Mouse (Mus musculus) embryonic stem cell, embryonic (primary cell): ENCODE data around the gene Gm6583.

ENCODE experiments used
- CTCF ChIA-PET, 4 experiments: fragments of 300-600 bp in 2 of 4; fragments of 350-600 bp in 2 of 4; sonication (Branson Sonifier 250); formaldehyde crosslinking; loops; one replicate each; lab custom pipeline; 2022; ENCODE audit warnings: inconsistent platforms in 2 of 4; lab: Charles Lee
- POLR2A ChIA-PET, 4 experiments: fragments of 300-600 bp in 2 of 4; fragments of 350-600 bp in 2 of 4; sonication (Branson Sonifier 250); formaldehyde crosslinking; loops; one replicate each; lab custom pipeline; 2022; ENCODE audit warnings: antibody characterized with exemption in 4 of 4, inconsistent platforms in 1 of 4; lab: Charles Lee

The Gm6583 gene

DNA sequence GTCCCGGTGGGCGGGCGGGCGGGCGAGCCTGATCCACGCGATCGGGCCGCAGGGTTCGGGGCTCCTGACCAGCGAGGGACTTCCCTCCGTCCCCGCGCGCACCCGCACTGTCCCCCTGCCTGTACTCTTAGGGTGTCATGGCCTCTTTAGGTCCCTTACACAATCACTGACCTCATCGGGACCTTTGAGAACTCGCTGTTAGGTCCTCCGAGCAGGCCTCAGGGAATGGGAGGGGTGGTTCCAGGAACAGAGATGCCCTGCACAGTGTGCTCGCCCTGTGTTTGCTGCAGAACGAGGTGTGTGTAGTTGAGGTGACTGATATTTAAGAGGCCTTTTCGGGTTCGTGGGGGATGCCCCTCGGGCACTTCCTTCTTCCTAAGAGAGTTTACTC, 12.6 kb downstream of the Gm6583 start:
- ChIA-PET CTCF (no interaction called here), POLR2A (interaction anchor here in 3 of 4 experiments (0.6 to 3.0 kb wide), 4 partner anchors 10 to 133 kb away, joined by 5 to 10 read pairs (median 7); partner anchors contain the start of gene Tfip11 (in 2 of the 3))

DNA sequence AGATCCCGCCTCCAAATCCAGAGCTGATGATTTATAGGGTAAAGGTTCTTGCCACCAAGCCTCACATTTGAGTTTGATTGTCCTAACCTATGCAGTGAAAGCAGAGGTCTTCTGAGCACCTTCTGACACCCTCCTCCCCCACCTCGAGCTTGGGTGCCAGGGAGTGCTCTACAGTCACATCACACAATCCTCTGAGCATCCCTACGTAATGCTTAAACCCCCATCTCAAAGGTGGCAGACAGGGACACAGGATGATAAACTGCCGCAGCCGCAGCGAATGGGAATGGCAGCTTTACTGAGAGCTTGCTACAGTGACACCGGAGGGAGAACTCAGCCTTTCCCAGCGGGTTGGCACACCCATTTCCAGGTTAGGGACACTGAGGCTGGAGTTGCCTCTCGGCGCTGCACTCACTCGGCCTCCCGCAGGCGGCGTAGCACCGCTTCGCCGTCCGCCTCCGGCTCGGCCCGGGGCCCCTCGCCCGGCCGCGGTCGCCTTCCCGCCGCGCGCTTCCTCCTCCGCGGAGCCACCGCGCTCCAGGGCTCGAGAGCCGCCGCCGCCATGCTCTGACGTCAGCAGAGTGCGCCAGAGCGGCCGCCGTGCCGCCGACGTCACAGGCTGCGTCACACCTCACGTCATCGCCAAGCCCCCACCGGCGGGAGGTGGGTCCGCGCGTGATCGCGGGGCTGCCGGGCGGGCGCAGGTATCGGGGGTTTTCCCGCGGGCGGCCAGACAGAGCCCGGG, 13.2 kb downstream of the Gm6583 start, which contains the start of the genes Srrd and Hps4:
Gene Srrd (minus strand): TSS at position 578 of the 742 bp plus-strand sequence.
Gene Hps4 (plus strand): TSS at position 621 of the 742 bp plus-strand sequence.
- CTCF ChIA-PET = no interaction called here
- POLR2A ChIA-PET = interaction anchor here in 3 of 4 experiments (1.0 to 3.0 kb wide), 11 partner anchors 9 to 66 kb away, joined by 3 to 10 read pairs (median 4); partner anchors contain the start of genes Tfip11 (in 3 of the 3) and Tpst2 (in 1 of the 3)

DNA sequence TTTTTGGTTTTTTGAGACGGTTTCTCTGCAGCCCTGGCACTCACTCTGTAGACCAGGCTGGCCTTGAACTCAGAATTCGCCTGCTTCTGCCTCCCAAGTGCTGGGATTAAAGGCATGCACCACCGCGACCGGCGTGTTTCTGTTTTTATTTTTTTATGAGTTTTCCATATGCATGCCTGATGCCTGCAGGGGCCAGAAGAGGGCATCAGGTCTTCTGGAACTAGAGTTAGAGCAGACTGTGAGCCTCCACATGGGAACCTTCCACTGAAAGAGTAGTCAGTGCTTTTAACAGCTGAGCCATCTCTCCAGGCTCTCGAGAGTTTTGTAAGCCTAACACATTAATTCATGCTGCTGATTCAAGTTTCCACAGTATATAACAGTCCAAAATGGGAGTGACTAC, 16.6 kb downstream of the Gm6583 start:
- CTCF ChIA-PET = no interaction called here
- POLR2A ChIA-PET = interaction anchor here in 1 of 4 experiments (1.3 kb wide), 1 partner anchor 13 kb away, joined by 3 read pairs; the partner anchor contains the start of gene Tfip11

DNA sequence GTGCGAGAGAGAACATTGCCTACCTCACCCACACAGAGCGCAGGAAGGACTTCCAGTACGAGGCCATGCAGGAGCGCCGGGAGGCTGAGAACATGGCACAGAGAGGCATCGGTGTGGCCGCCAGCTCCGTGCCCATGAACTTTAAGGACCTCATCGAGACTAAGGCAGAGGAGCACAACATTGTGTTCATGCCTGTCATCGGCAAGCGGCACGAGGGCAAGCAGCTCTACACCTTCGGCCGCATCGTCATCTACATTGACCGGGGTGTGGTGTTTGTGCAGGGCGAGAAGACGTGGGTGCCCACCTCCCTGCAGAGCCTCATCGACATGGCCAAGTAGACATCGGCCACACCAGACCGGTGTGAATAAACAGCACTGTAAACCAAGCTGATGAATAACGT, 18.8 kb downstream of the Gm6583 start:
- POLR2A ChIA-PET = interaction anchor here in 3 of 4 experiments (0.6 to 1.8 kb wide), 8 partner anchors 10 to 277 kb away, joined by 3 to 10 read pairs (median 3); partner anchors contain the start of genes Asphd2 (in 1 of the 3), Tfip11 (in 1 of the 3) and Tpst2 (in 1 of the 3)
- CTCF ChIA-PET = interaction anchor here in 3 of 4 experiments (0.6 to 4.8 kb wide), 4 partner anchors 56 to 96 kb away, joined by 3 to 35 read pairs (median 14); no protein-coding TSS in a partner anchor

DNA sequence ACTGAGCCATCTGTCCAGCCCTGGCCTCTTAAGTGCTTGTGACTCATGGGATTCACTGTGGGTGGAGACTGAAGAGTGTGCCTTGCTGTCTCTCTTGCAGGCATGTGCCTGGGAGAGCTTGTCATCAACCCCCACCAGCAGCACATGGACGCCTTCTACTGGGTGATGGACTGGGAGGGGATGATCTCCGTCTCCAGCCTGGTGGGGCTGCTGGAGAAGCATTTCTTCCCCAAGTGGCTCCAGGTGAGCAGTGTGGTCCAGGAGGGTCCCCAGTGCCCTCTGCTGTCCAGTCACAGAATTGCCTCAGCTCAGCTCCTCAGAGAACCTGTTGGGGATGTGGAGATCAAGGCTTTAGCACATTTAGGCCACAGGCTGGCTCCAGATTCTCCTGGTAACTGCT, 20.4 kb downstream of the Gm6583 start:
- CTCF ChIA-PET = interaction anchor here (0.6 to 4.8 kb wide), 18 partner anchors 9 to 122 kb away, joined by 3 to 35 read pairs (median 4); partner anchors contain the start of genes Gm6583 (in 1 of the 4) and Tfip11 (in 1 of the 4)
- POLR2A ChIA-PET = interaction anchor here in 3 of 4 experiments (0.8 to 1.8 kb wide), 9 partner anchors 9 to 109 kb away, joined by 3 to 10 read pairs (median 3); partner anchors contain the start of genes Tfip11 (in 2 of the 3) and Tpst2 (in 1 of the 3)

DNA sequence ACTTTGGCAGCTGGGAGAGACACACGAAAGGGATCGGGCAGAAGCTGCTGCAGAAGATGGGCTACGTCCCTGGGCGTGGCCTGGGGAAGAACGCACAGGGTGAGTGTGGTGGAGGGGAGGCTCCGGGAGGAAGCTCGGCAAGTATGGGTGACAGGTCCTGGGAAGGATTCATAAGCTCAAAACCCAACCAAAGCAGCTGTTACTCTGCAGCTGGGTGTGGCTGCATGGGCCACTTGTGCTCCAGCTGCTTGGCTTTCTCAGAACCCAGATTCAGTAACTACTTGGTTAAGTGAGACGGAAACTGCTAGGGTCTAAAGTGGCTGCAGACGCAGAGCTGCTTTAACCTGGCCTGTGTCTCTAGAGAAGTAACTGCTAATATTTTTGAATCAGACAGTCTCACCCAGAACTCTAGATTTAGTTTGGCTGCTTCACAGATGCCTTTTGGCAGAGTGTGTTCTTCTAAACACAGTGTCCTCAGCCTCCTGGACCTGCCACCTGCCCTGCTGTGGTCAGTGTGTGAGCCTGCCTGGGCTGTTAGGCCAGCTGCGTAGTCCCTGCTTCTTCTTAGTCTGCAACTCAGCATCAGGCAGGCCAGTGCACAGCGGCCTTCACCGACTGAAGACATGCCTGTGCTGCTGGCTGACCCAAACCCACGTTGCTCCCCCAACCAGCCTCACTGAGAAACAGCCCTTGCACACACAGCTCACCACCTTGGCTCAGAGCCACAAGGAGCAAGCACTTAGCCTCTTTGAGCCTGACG, 25.8 kb downstream of the Gm6583 start:
- CTCF ChIA-PET = interaction anchor here in 2 of 4 experiments (0.7 to 1.2 kb wide), 2 partner anchors 89 kb away, joined by 3 read pairs; no protein-coding TSS in a partner anchor

DNA sequence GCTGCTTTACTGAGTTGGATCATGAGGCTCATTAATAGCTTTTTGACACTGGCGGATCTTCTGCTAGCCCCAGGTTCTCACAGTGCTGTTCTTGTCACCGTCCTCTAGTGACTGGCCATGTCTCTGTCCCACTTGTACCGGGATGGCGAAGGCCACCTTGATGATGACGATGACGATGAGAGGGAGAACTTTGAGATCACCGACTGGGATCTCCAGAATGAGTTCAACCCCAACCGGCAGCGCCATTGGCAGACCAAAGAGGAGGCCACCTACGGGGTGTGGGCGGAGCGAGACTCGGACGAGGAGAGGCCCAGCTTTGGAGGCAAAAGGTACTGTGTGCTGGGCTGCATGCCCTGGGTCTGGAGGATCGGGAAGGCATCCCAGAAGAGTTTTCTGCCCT, 28.0 kb downstream of the Gm6583 start:
- CTCF ChIA-PET = interaction anchor here in 1 of 4 experiments (1.8 kb wide), 1 partner anchor 87 kb away, joined by 6 read pairs; no protein-coding TSS in a partner anchor
- POLR2A ChIA-PET = interaction anchor here in 2 of 4 experiments (0.9 to 2.0 kb wide), 7 partner anchors 8 to 52 kb away, joined by 3 to 10 read pairs (median 4); partner anchors contain the start of genes Hps4 (in 1 of the 2), Srrd (in 1 of the 2) and Tpst2 (in 1 of the 2)

More for the DNA sequence above, 25.8 kb downstream of the Gm6583 start:
- POLR2A ChIA-PET = no interaction called here

DNA sequence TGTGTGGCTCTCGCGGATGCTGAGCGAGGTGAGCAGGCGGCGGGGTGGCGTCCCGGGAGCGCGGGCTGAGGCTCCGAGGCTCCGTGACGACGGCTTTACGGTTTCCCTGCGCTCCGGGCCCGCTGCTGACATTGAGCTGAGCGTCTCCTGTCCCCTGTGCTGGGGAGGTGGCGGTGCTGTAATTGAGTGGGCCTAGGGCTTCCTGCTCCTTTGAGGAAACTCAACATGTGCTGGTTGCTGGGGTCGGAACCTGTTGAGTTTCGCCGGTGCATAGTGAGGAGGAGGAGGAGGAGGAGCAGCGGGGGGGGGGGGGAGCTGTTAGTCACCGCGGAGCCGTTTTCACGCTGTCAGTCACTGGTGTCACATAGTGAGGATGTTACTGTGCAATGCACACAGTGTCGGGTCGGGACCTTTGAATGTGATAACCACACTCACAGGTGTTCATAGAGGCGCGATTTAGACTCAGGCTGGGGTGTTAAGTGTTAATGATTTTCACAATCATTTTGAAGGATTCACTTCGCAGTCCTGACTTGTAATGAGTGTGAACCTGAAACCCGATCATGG, 29.3 kb downstream of the Gm6583 start:
- ChIA-PET CTCF (interaction anchor here in 3 of 4 experiments (0.7 to 1.8 kb wide), 3 partner anchors 9 to 843 kb away, joined by 3 to 9 read pairs (median 6); no protein-coding TSS in a partner anchor), POLR2A (interaction anchor here in 3 of 4 experiments (0.6 to 2.0 kb wide), 14 partner anchors 8 to 83 kb away, joined by 3 to 10 read pairs (median 4); partner anchors contain the start of genes Hps4 (in 1 of the 3), Srrd (in 1 of the 3) and Tpst2 (in 1 of the 3))

DNA sequence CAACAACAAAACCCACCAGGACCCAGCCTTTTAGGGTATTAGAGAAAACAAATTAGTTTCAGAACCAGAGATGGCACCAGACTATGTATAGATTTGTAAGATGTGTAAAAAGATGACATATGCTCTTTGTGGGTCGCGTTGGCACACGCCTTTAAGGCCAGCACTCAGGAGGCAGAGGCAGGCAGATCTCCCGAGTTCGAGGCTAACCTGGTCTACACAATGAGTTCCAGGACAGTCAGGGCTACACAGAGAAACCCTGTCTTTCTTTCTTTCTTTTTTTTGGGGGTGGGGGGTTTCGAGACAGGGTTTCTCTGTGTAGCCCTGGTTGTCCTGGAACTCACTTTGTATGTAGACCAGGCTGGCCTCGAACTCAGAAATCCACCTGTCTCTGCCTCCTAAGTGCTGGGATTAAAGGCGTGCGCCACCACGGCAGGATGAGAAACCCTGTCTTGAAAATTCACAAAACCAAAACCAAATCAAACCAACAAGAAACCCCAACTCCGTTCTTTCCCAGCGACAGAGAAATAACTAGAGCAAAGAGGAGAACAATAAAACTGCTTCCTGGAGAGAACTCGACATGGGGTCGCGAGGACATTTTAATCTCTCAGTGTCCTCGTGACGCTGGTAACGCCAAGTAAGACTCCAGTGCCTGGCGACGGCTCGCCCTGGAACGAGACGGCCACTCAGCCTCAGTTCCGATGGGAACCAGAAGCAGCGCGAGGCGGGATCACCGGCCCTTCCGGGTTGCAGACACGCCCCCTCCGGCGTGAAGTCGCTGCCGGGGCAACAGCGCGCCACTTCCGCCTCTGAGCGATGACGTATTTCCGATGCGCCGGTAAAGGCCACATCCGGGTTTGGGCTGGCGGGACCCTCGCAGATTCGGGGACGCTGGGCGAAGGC, 30.0 kb downstream of the Gm6583 start, which contains the start of gene Tfip11:
Gene Tfip11 (plus strand): TSS at position 813 of the 900 bp plus-strand sequence.
- ChIA-PET CTCF (interaction anchor here in 3 of 4 experiments (0.7 to 1.8 kb wide), 3 partner anchors 10 to 844 kb away, joined by 3 to 9 read pairs (median 5); no protein-coding TSS in a partner anchor), POLR2A (interaction anchor here in 3 of 4 experiments (0.6 to 2.0 kb wide), 13 partner anchors 8 to 83 kb away, joined by 3 to 10 read pairs (median 4); partner anchors contain the start of genes Hps4 (in 1 of the 3), Srrd (in 1 of the 3) and Tpst2 (in 1 of the 3))

DNA sequence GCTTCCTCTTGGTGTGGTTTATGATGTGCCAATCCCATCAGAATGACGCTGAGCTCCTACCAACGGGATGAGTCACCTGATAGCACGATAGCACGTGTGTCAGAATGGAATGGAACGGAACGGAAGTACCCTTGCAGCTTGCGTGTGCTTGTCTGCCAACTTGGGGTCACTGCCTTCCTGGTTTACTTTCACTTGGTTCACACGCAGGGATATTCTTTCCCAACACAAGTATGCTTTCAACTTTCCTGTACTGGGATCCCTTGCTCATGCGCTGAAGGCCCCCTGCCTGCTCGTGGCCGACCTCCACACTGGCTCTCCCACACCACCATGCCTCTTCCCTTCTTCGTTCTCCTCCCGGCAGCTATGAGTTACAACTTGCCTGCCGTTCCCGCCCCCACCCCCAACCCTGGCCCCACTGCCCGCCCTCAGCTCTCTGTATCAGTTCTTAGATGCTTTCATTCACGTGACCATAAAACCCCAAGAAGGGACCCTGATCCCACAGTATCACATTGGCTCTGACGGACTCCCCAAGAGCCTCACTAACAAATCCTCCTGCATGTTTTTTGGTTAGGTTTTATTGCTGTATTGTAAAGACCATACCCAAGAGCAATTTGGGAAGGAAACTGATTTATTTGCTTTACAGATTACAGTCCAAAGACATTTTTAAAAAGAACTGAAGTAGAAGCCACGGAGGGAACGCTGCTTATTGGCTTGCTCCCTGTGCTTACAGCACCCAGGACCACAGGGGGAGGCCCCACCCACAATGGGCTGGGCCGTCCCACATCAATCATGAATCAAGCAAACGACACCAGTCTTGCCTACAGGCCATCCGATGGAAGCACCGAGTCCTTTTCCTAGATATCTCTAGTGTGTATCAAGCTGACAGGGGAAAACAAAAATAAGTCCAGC, 30.9 kb downstream of the Gm6583 start:
- ChIA-PET POLR2A (interaction anchor here in 2 of 4 experiments (0.7 to 1.5 kb wide), 8 partner anchors 9 to 59 kb away, joined by 3 to 5 read pairs (median 3); partner anchors contain the start of gene Tpst2 (in 1 of the 2)), CTCF (interaction anchor here in 1 of 4 experiments (1.8 kb wide), 1 partner anchor 84 kb away, joined by 5 read pairs; no protein-coding TSS in a partner anchor)

DNA sequence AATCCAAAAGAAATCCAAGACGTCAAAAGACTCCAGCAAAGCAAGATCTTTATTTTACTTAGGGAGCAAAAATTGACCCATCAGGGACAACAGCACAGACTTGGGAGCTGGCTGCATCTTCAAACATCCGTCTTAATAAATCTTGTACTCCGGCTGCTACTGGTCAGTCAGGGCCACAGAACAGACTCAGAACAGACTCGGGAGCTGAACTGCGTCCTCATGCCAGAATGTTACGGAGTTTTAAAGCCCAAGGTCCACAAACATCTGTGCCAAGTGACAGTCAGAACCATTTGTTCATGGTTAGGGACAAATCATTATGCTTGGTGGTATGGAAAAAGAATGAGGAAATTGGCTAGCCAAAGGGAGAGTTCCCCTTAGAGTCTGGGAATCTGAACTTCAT, 32.6 kb downstream of the Gm6583 start:
- ChIA-PET POLR2A (interaction anchor here in 2 of 4 experiments (0.5 to 0.8 kb wide), 2 partner anchors 15 to 60 kb away, joined by 3 read pairs; no protein-coding TSS in a partner anchor), CTCF (no interaction called here)

DNA sequence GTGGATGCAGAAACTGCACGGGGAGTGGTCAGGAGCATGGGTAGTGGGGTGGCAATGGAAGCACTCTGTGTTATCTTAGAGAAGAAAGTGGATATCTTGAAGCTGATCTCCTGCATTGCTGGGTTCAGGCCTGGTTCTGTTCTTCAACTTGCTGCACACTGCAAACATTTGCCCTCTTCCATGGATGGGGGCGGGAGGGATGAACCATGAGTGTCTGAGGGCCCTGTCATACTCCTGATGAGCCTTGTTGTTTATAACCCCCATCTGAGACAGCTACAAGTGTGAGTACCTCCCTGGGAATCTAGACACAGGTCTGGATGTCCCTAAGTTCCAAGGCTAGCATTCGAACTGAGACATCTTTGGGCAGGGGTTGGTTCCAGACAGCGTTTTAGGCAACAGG, 34.5 kb downstream of the Gm6583 start:
- POLR2A ChIA-PET = interaction anchor here in 2 of 4 experiments (0.6 to 2.6 kb wide), 3 partner anchors 39 to 45 kb away, joined by 3 to 19 read pairs (median 4); partner anchors contain the start of gene Tpst2 (in 1 of the 2)
- CTCF ChIA-PET = interaction anchor here in 3 of 4 experiments (0.6 to 1.2 kb wide), 3 partner anchors 81 to 844 kb away, joined by 3 to 6 read pairs (median 3); no protein-coding TSS in a partner anchor

DNA sequence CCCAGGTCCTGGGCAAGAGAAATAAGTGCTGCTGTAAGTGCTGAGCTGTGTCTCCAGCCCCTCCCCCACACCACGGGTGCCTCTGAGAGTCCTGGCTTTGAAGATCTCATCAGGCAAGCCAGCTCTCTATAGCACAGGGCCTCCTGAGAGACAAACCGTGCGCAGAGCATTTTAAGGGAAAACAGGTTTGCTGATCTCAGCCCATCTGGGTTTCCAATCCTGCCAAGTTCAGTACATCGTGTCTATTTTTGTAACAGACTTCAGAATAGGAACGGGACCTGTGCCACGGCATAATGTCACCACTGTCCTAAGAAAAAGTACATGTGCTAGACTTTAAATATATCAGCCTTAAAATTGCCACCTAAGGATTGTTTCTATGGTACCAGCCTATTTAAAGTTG, 34.9 kb downstream of the Gm6583 start:
- ChIA-PET CTCF (interaction anchor here (0.6 to 1.2 kb wide), 4 partner anchors 13 to 844 kb away, joined by 3 to 6 read pairs (median 3); no protein-coding TSS in a partner anchor), POLR2A (interaction anchor here in 2 of 4 experiments (0.6 to 2.6 kb wide), 3 partner anchors 39 to 44 kb away, joined by 3 to 19 read pairs (median 4); partner anchors contain the start of gene Tpst2 (in 1 of the 2))

DNA sequence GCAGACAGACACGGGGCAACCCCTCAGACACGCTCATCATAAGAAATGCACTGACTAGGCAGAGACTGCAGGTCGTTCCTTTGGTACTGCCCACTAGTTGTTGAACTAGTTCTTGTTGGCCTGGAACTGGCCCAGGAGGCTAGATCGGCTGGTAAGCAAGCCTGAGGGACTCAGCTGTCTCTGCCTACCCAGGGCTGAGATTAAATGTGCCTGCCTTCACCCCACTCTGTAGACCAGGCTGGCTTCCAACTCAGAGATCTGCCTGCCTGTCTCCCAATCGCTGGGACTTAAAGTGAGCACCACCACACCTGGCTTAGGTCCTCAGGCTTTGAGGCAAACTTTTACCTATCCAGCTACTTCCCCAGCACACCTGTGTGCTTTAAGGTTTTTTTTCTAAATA, 35.5 kb downstream of the Gm6583 start:
- ChIA-PET CTCF (interaction anchor here in 3 of 4 experiments (1.1 to 1.4 kb wide), 3 partner anchors 12 to 80 kb away, joined by 3 to 6 read pairs (median 3); no protein-coding TSS in a partner anchor), POLR2A (interaction anchor here in 2 of 4 experiments (0.9 to 2.6 kb wide), 9 partner anchors 16 to 44 kb away, joined by 3 to 19 read pairs (median 5); partner anchors contain the start of gene Tpst2 (in 2 of the 2))
